Mouse (Mus musculus) spleen, adult 2 months (tissue): ENCODE data around the gene Chst11.

Experiments
- CTCF ChIP-seq: fragments of 200-500 bp; IDR thresholded peaks from 2 replicates; pipeline ENCODE4 v1.5.1; 2011; ENCODE audit warnings: mild to moderate bottlenecking, inconsistent platforms; ENCODE audit not compliant: insufficient read depth, insufficient read length, insufficient replicate concordance; ENCODE audit errors: extremely low read depth
- POLR2A ChIP-seq: fragments of 200-500 bp; IDR thresholded peaks from 2 replicates; pipeline ENCODE4 v1.6.1; 2011; ENCODE audit warnings: low read depth, low read length, inconsistent platforms

- TF ChIP-seq CTCF = no peak
- no peak for TF ChIP-seq POLR2A
Observed at GRCm38 (mm10) chr10:82990918-82991317, 5.6 kb downstream of the Chst11 start.
